Mouse (Mus musculus) megakaryocyte, adult 5-6 weeks (primary cell): Measurements from ENCODE around the gene Defb47. TPM values are rescaled to one million over a fixed set of nuclear protein-coding genes. Genes with fewer than 3 reads are reported as not detected.

Experiments used
- ATAC-seq: 2 replicates; pipeline ENCODE4 v1.8.0; 2016; ENCODE audit warnings: mild to moderate bottlenecking, inconsistent platforms; ENCODE audit not compliant: poor library complexity, severe bottlenecking
- total RNA-seq, 2 experiments: library from RNA; stranded (forward) in 1 of 2; stranded (reverse) in 1 of 2; fragments of 153-499, 151-499 nt in 1 of 2; fragments of 221-1000, 200-1000 nt in 1 of 2; gene quantifications; 2 replicates each; pipeline versions ENCODE4 v1.2.3 to v1.2.4; 2015 to 2017

The Defb47 gene
- total RNA-seq (2015) (not detected in 2 replicates), total RNA-seq (2017) (not detected in 2 replicates)

DNA sequence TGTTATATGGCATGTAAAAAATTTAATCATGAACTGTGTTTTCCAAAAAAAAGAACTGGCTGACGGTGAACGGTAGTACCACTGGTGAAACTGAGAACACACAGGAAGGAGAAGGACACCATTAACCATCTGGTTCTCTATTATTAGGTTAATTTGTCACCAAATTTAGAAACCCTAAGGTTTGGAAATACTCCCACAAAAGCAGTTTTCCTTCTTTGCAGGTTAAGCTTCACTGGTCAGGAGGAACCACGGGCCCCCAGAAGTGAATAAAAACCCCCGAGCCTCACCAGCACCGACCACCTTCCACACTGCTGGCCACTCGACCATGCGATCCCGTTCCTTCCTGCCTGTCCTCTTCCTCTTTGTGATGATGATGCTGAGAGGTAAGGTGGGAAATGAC, at the start of gene Defb47:
TSS of gene Defb47 (plus strand) at position 301 of the 400 bp plus-strand sequence.
- no peak for ATAC-seq

DNA sequence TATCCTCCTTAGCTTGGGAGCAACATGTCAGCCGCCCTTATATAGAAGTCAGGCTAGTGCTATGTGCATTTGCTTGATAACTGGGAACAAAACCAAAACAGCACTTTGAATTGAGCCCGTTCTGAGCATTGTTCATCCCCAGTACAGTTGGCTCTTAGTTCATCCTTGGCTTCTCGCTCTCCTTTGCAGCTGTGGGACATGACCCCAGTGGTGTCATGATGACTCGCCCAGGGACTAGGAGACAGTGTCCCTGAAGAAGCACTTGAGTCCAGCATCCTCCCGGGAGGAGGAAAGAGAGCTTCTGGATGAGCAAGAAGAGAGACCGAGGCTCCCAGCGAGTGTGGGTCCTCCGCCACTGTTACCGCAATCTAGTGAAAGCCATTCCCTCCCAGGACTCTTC, 41.8 kb upstream of the Defb47 start:
- ATAC-seq: no peak

DNA sequence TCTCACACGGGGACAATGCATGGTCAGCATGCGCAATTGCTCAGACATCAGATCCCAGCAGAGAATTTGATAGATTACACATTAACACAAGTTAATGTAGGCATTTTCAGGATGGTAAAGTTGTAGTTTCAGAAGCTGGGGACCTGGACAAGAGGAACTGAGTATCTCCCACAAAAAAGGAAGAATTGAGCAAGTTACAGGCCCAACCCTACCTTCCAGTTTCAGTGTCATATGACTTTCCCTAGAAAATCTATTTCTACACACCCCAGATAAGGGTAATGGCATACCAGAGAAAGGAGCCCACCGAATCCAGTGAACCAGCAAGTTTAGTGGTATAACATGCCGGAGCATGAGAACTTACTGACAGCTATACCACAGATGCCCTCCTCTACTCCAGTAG, 34.2 kb upstream of the Defb47 start:
- peak; percentile 64 for ATAC-seq

DNA sequence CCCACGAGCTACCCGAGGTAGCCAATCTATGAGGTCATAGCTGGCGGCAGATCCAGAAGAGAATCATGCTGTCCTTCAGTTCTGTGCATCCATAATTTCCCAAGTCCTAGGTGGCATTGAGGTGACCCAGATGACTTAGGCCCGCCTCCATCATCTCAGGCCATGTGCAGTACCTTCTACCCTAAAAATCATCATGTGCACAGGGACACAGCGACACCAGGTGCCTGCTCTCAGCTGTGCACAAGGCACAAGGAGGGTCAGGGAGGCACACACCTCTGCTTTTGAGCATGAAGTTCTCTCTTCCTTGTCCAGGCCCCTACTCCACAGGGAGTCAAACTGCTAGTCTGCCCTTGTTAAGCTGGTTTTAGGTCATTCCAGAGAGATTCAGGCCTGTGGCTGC, 32.5 kb upstream of the Defb47 start:
- ATAC-seq: 0 out of 2 replicates have a peak, but pooled peaks have one; percentile 12

DNA sequence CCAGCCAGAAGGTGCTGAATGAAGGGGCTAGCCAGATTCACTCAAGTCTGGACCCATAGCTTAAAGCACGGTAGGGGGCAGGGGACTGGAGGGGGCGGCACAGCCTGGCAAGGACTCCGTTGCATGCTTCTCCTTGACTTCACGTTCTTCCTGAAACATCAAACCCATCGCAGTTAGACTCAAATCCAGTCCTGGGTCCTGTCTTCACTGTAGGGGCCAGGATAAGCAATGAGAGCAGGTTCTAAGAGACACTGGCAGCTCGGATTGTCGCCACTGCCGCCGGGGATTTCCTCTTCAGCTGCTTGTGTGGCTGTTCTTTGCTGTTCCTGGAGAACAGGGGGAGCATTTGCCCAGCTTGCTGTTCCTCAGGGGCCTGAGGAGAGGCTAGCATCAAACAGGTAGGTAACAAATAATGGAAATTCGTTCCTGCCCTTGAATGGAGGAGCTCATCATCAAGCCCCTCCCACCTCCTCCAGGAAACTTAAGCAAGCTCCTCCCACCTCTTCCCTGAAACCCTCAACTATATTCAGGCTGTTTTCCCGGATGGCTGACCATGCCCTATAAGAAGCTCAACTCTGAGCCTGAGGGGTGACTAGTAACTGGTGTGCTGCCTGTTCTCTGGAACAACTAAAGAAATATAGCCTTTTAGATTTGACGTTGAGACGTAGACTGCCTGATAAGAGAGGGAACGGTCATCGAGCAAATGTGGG, 31.9 kb upstream of the Defb47 start:
- no peak for ATAC-seq

DNA sequence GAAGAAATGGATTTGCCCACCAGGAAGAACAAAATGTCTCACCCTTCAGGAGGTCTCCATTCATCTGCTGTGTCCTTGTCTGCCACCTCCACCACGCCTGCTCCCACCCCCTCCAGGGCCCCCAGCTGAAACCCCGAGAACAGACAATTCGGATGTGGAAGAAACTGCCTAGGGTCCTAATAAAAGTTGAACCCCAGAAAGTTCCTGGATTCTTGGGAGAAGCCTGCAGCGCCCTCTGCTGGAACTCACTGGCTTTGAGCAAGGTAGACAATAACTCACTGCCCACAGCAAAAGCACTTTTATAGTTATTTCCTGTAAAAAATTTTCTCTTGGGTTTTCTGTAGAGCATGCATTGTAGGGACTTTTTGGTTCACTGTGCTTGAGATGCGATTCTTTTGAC, 22.8 kb upstream of the Defb47 start:
- peak; percentile 52; the same call in 1 of the 2 replicates for ATAC-seq

DNA sequence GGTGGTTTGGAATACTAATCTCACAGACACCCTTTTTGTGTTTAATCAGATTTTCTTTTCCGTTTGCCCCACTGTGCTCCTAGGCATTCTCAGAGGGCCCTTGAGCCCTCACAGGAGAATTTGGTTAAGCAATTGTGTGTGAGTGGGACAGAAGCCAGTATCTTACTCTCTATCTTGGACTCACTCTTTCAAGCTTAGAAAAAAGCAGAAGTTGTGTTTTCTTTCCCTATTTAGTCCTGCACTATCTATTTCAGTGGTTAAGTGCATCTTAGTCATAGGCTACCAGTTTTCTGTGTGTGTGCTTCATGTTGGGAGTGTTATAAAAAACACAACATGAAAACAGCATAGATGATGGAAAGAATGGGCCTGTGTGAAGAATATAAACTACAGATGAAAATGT, 18.1 kb upstream of the Defb47 start:
- peak; percentile 57 for ATAC-seq

DNA sequence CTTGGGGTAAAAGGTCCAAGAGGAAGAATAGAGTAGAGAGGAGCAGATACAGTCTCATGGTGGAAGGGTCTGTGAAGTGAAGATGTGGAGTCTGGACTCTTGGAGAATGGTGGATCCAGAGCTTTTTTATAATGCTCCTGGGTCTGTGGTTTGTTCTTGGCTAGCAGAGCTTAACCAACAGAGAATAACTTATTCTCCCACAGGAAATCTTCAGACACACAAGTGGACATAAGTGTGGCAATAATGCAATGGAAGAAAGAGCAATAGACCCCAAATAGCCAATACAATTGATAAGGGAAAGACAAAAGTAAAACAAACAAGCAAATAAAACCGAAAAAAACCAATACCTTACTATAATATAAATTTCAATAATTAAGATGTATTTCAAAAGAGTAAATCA, 13.5 kb upstream of the Defb47 start, which contains the start of gene Defb48:
TSS of gene Defb48 (minus strand) at position 101 of the 400 bp plus-strand sequence.
- no peak for ATAC-seq

DNA sequence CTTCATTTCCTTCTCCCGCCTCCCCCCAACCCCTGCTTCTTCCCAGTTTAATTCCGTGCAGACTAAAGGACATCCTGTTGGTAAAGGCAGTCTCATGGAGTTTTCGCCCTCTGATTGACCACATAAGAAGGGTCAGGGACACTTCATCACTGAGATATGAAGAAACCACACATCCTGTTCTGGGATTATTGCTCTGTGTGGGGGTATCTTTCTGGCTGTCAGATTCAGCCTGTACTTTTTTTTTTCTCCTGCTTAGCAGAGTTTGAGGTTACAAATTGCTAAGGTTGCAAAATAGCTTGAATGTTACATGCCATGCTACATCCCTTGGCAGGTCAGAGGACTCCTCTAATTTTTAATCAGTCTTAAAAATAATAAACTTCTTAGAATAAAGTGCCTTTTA, 6.6 kb upstream of the Defb47 start:
- ATAC-seq: no peak

GRCm38 (mm10) chr14:62991849-62992510, 5.9 kb upstream of the Defb47 start:
- no peak for ATAC-seq

DNA sequence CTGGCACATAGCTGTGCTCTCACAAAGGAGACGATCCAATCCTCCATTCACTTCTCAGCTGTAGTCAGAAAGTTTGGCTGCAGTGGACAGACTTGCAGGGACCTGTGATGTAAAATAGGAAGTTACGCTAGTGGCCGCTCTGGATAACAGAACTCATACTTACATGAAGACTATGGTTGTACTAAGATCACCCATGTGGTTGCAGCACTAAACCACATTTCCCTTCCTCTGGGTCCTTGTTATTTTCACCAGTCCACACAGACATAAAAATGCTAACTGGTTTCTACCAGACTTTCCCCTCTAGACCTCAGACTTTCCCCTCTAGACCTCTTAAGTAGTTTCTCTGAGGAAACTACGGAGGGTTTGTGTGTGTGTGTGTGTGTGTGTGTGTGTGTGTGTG, 1.1 kb downstream of the Defb47 start:
- peak; percentile 27 for ATAC-seq

DNA sequence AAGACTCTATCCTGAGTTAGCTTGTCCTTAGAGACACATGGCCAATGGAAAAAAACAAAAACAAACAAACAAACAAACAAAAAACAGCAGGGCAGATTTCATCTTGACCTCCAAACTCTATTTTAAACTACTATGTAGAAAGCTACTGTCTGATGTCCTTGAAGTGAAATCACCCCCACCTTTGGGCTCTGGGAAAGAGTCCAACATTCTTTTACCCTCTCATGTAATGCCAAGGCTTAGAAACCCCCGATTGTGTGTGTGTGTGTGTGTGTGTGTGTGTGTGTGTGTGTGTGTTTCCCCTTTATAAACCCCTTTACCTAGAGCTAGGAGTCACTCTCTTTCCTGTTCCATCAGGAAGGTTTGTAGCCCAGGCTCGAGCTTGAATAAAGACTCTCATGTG, 4.7 kb downstream of the Defb47 start:
- no peak for ATAC-seq

DNA sequence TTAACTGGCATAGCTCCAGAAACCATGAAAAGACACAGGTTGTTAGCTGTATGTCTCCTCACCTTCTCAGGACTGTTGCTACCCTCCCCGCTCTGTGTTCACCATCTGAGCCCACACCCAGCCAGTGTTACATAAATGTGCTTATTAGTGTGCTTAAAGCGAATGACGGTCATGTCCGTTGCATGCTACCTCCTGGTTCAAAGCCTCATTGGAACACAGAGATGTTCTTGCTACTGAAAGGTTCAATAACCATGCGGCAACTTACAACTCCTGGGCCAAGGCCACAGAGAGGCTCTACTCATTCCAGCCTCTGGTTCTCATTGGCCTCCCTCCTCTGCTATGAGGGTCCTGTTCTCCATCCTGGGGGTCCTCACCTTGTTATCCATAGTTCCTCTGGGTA, 13.6 kb downstream of the Defb47 start, which contains the start of gene Defb43:
TSS of gene Defb43 (plus strand) at position 301 of the 400 bp plus-strand sequence.
- ATAC-seq: no peak

DNA sequence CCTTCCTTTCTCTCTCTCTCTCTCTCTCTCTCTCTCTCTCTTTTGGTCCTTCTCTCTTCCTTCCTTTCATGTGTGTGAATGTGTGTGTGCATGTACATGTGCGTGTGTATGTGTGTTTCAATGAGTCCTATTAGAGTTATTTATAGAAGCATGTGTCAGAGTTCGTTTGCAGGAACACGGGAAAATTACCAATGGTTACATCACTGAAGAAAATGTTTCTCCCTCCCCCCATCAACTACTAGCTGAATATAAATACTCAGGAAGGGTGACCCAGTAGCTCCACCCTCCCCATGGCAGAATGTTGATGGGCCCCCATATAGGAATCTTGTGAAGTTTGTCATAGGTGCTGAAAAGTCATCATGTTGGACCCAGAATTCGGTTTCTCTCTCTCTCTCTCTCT, 15.2 kb downstream of the Defb47 start:
- ATAC-seq: no peak

GRCm38 (mm10) chr14:63014667-63015066, 16.8 kb downstream of the Defb47 start:
- ATAC-seq: no peak

- no peak for ATAC-seq
These were observed 22.8 kb downstream of the Defb47 start for GRCm38 (mm10) chr14:63020524-63021156.

DNA sequence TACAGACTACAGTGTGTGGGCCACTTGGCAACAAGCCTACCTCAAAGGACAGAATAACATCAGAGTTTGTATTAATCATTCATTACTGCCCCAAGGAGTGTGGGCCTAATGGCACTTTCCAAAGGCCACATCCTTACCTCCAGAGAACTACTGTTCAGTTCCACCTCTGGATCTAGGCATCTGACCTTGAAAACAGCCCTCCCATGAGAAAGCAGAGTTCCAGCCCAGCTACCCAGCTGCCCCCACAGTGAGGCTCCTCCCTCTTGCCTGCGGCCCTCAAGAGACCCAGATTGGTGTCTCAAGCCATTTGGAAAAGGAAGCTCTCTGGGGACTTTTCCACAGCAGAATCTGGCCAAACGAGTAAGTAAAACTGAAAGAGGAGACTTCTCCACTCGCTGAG, 48.8 kb downstream of the Defb47 start, which contains the start of gene Defb42:
TSS of gene Defb42 (plus strand) at position 301 of the 400 bp plus-strand sequence.
- no peak for ATAC-seq

DNA sequence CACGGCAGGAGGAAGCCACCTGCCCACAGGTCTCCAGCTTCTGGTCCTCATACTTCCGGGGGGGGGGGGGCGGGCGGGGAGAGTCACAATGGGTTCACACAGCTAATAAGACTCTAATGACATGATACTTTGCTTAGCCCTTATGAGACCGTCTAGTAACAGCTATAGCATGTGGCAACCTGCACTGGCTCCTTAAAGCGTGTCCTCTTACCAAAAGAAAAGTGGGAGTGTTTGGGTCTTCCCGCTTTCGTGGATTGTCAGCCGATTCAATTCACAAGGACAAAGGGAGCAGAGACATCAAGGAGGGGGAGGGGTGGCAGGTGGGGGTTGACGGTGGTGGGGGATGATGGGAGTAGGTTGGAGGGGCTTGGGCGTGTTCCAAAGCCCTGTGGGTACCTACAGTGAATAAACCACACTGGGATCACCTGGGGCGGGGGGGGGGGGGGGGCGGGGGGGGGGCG, 52.1 kb downstream of the Defb47 start, which contains the start of gene Defb30:
TSS of gene Defb30 (minus strand) at position 51 of the 461 bp plus-strand sequence.
- ATAC-seq: no peak
